Mouse (Mus musculus) frontal cortex, postnatal 25 days (tissue): Measurements from ENCODE around the gene Scn8a.
A peak's percentile ranks its signal among the peaks of the same experiment; 100 is the strongest.

ENCODE experiments used
- DNase-seq, 2 experiments: peaks; one replicate each; pipeline ENCODE4 v3.0.0; 2022; ENCODE audit warnings: low spot score in 2 of 2

Scn8a gene

DNA sequence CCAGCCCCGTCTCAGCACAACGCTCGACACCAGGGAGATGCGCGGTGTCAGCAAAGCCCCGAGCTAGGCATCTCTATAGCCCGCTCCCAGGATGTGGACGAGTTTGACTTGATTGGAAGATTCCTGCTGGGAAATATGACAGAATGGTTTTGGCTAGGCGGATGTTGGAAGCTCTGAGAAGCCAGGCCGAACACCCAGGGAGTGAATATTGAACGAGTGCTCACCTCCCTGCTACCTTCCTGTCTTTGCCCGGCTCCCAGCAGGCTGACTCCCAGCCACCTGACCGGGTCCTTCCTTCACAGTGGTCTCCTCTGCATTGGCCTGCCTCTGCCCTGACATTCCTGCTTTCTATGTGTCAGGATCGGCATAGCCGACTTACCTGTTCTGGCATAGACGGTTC, 85.1 kb downstream of the Scn8a start:
- DNase-seq, result no peak

DNA sequence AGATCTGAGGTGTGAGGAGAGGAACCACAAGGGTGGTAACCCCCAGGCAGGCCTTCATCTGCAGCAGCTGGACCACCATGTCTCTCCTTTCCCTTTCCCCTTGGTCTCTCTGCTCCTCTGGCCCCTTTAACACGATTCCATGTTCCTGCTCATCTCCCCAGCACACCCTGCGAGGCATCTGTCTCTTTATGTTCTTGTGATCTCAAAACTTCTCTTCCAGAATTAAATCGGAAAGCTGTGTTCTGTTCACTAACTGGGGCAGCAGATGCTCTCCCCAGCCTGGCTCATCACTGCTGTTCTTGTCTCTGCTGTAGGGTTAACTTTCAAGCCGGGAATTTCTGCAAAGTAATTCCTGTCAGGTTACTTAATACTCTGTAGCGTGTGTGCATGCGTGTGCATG, 91.3 kb downstream of the Scn8a start:
- no peak for DNase-seq

GRCm38 (mm10) chr15:100961561-100961960, 91.9 kb downstream of the Scn8a start:
- no peak for DNase-seq

- no peak for DNase-seq
Measured at GRCm38 (mm10) chr15:100971443-100971842, 101.8 kb downstream of the Scn8a start.

- no peak for DNase-seq
Measured at GRCm38 (mm10) chr15:100972795-100973194, 103.1 kb downstream of the Scn8a start.

DNA sequence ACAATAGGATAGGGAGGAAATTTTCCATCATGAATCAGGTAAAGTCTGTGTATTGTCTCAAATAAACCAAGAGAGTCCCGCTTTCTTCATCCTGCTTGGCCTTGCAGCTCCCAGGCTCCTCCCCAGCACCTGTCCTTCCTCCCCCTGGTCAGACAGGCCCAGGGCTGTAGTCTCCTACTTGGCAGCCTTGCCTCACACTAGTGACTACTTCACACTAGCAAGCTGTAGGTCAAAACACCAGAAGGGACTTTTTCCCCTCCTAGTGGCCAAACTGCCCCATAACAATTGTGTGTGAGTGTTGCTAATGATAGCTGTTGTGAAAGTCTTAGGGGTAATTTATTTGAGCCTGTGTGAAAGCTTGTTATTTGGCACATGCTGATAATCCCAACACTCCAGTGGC, 105.0 kb downstream of the Scn8a start:
- no peak for DNase-seq

GRCm38 (mm10) chr15:100983427-100984153, 113.9 kb downstream of the Scn8a start:
- no peak for DNase-seq

DNA sequence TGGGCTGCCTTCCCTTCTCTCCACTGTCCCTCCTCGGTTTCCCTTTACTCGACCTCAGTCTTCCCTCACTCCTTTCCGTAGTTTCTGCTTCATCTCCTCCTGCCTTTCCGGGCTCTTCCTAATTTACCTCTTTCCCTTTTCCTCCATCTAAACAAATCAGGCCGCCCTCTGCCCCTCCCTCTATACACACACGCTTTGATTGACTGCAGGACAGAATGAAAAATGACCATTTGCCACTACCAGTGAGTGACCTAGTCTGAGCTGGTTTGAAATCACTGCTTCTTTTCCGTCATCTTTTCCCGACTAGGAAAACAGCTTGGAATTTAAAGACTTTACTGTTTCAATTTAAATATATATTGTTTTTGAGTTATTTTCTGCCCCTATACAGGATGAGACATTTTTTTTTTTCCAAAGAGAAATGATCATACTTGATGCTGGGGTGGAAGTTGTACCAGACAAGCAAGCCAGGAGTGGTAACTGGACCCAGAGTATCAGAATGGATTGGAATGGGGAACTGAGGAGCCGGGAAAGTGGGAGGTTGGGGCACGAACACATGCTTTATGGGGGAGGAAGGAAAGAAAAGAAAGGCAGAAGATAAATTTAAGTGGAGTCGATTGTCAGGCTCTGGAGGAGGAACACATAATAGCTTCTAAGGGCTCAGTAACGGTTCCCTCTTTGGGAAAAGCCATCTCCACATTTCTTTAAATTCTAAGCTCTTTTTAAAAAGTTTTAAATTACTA, 114.7 kb downstream of the Scn8a start:
- no peak for DNase-seq

GRCm38 (mm10) chr15:100986479-100986878, 116.8 kb downstream of the Scn8a start:
- DNase-seq, result no peak

DNA sequence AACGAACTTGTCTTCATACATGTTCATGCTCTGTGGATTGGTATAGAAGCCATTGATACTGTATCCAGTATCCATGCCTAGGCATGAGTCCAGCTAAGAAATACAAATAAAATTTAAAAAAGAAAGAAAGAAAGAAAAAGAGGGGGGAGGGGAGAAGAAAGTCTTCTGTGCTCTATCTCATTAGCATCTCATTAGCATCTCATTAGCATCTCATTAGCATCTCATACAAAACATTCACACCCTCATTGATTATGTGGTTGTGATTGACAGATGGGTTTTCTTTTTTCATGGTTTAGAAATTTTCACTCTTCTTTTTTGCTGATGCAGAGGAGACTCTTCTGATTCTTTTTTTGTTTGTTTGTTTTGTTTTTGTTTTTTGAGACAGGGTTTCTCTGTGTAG, 117.4 kb downstream of the Scn8a start:
- DNase-seq, result no peak

- DNase-seq, result no peak
Measured at GRCm38 (mm10) chr15:100990283-100990682, 120.6 kb downstream of the Scn8a start.

DNA sequence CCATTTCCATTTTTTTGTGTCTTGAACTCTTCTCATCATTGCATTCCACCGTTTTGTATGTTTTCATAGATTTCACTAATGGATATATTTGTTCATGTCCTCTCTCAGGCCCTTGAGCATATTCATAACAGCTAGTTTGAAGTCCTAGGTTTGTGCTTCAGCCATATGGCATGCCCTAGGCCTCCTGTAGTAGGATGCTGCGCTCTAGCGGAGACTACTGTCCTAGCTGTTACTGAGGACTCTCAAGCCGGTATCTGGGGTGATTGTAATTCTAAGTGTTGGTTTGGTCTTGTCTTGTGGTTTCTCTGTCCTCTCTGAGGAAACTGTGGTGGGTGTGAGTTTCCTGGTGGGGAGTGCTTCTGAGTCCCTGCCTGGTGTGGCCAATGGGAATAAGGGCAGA, 127.4 kb downstream of the Scn8a start:
- no peak for DNase-seq

GRCm38 (mm10) chr15:101001685-101002084, 132.0 kb downstream of the Scn8a start:
- DNase-seq, result no peak

DNA sequence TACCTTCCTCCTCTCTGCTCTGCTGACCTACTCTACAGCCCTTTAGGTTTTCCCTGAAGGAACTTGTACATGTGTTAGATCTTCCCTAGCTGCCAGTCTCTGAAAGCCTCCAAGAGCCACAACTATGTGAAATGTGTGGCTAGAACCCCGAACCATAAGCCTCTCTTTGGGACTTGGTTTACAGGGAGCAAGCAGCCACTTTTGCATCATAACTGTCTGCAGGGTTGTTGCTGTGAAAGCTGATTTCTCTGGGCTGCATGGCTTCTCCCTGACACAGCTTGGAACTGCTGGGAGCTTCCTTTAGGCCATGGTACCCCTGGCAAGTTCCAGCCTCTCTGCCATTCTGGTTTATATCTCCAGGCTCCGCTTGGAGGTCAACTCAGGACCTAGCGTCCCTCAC, 132.8 kb downstream of the Scn8a start:
- no peak for DNase-seq

GRCm38 (mm10) chr15:101004538-101004937, 134.9 kb downstream of the Scn8a start:
- DNase-seq, result no peak

GRCm38 (mm10) chr15:101005717-101006116, 136.1 kb downstream of the Scn8a start:
- DNase-seq, result peak in 1 of 2 experiments; percentile 50

GRCm38 (mm10) chr15:101006251-101007040, 136.8 kb downstream of the Scn8a start:
- DNase-seq, result no peak

- no peak for DNase-seq
Measured at GRCm38 (mm10) chr15:101007236-101007635, 137.6 kb downstream of the Scn8a start.

DNA sequence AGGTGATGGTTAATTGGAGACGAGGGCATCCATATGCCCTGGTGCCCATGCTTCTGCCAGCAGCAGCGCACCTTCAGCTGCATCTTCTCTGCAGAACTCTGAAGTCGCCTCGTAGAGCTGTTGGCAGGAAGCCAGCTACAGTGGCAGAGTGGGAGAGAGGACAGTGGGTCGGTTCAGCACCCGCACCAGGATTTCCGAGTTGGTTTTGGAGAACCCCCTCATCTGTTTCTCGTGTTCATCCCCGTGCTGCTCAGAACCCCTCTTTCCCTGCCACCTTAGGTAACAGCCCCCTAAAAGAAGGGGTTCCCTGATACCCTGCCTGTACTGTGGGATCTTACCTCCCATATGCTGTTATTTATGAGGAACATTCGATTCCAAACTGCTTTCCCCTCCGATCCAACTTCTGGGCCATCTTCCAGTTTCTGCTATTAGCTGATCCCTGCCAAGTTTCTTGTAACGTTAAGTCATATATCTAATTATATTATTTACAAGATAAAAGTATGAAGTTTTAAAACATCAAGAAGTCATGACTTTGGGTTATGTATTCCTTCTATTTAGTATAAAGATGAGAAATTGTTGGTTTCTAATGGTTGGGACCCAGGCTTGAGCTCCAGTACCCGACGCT, 138.8 kb downstream of the Scn8a start:
- DNase-seq, result no peak

- no peak for DNase-seq
Measured at GRCm38 (mm10) chr15:101011352-101011751, 141.7 kb downstream of the Scn8a start.

- DNase-seq, result no peak
Measured at GRCm38 (mm10) chr15:101028960-101029359, 159.3 kb downstream of the Scn8a start.

- no peak for DNase-seq
Measured at GRCm38 (mm10) chr15:101039651-101040050, 170.0 kb downstream of the Scn8a start.
